Mouse (Mus musculus) CH12F3 (cell line): ENCODE results near the gene Gzmd.
"Not testable (repeated sequence)": the region's sequence is repeated elsewhere in the genome, so short reads cannot be mapped to it uniquely, and the experiment has no call there.

Experiments
- in situ Hi-C: fragments of 300-500 bp; cut with MboI; formaldehyde crosslinking; loops from 2 replicates; pipeline ENCODE4 v1.14.3; 2020; ENCODE audit warnings: low sequenced_read_pairs

Gzmd gene

DNA sequence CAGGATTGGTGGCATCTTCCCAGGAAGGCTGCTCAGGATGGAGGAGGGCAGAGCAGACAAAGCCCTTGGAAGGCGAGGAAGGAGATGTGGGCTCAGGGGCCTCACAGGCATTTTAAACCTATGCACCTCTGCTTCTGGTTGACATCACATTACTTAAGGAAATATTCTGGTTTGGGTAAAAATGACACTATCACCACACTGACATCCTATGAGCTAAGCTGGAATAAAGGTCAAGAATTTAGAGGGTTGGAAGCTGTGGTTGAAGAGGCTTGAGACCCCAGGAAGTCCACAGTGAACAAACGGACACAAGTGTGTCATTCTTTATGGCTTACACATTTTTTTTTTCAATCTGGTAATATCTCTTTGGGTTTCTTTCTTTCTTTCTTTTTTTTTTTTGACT is at the start of gene Gzmd:
TSS of gene Gzmd (minus strand) at position 101 of the 400 bp plus-strand sequence.
- in situ Hi-C loops: not testable (repeated sequence)

DNA sequence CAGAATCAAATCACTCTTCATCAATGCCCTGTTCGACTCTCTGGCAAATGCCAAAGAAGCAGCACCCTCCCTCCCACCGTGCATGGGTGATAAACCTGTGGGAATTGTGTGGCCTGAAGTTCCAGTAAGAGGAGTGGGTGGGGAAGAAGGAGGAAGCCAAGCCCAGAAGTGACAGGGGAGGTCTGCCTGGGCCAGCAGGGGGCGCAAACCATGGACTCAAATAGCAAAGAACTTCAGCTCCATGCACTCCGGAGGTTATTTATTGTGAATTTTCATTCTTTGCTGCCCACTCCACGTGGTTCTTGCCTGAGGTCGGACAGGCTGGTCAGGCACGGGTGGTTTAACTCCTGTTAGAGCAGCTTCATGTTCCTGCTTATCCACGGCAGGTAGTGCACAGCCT is 45.2 kb upstream of the Gzmd start:
- in situ Hi-C loops: not testable (repeated sequence)

DNA sequence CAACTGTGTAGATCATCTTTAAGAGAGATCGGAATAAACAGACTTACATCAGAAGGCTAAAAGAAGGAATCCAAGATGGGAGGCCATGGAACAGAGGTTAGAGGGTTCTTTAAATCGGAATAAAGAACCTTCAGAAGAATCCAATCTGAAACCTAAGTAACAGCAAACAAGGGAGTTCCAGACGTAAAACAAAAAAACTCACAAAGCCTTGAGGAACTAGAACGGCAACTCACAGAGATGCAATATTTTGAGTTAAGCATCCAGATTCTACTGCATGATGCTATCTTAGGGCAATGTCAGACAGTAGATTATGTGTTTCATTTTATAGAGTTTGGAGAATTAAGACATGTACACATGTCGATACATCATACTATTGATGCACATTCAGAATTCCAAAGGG is 42.1 kb upstream of the Gzmd start, which contains the start of gene Gzmn:
TSS of gene Gzmn (minus strand) at position 101 of the 400 bp plus-strand sequence.
- in situ Hi-C loops: no loop called here

DNA sequence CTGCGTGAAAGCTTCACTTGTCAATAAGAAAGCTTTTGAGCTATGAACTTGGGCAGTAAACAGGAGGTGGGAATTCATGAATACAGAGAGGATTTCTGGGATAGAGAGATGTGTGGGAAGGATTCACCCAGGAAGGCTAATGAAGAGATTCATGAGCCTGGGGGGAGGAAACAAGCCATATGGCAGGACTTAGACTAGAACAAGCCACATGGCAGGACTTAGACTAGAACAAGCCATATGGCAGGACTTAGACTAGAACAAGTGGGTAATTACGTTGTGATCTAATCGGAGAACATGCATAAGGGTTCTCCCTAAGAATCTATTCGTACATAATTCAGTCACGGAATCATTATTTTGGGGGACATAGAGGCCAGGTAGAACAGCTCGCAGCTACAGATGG is 41.0 kb upstream of the Gzmd start:
- in situ Hi-C loops: no loop called here

DNA sequence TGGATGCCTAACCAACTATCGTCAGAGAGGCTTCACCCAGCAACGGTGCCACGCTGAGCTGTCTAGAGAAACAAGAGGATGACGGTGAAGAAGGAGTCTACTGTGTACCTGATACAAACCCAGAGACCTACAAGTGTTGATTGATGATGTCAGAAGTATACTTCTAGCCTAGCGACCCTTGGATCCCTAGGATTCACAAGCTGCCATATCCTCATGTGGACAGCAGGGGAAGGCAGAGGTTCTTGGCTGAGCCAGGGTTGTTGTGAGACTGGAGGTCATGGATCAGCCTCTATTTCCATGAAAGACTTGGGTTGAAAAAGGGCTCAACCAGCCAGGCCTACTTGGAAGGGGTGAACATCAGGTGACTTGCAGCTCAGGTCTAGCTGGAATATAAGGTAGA is 40.3 kb upstream of the Gzmd start:
- in situ Hi-C loops: no loop called here

DNA sequence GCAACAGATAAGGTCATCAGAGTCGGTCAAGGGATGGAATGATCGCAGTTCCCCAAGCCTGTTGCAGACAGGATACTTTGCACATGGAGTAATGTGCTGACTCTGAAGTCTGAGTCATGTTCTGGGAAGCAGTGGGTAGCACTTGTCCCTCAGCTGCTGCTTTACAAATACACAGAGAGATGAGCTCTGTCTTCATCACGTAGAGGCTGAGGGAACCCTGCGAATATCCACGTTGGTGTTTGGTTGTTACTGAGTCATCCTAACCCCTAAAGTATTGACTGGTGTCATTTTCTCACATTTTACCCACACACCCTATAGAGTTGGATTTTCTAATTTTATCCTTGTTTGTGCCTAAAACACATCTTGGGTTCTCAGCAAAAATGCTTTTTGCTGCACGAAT is 35.6 kb upstream of the Gzmd start:
- in situ Hi-C loops: no loop called here

DNA sequence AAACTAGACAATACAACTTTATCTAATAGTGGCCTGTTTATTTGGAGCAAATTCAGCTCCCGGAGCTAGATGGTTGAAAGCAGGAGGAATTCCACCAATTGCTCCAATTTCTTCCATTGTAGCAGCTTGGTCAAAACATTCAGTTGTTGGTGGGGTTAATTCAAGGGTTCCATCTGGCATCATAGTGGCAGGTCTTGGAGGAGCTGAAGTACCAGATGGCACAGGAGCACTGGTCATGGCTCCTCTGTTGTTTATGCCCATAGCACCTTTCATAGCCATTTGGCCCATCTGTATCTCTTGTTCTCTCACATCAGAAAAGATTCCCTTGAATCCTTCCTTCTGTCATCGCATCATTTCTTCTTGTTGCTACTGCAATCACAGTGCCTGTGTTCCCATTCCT is 29.7 kb upstream of the Gzmd start:
- in situ Hi-C loops: no loop called here

DNA sequence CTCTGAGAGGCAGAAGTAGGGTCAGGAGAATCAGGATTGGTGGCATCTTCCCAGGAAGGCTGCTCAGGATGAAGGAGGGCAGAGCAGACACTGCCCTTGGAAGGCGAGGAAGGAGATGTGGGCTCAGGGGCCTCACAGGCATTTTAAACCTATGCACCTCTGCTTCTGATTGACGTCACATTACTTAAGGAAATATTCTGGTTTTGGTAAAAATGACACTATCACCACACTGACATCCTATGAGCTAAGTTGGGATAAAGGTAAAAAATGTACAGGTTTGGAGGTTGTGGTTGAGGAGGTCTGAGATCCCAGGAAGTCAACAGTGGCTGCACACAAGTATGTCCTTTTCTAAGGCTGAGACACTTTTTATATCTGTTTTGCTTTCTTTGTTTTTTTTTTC is 27.1 kb upstream of the Gzmd start, which contains the start of gene Gzmg:
TSS of gene Gzmg (minus strand) at position 101 of the 400 bp plus-strand sequence.
- in situ Hi-C loops: not testable (repeated sequence)

DNA sequence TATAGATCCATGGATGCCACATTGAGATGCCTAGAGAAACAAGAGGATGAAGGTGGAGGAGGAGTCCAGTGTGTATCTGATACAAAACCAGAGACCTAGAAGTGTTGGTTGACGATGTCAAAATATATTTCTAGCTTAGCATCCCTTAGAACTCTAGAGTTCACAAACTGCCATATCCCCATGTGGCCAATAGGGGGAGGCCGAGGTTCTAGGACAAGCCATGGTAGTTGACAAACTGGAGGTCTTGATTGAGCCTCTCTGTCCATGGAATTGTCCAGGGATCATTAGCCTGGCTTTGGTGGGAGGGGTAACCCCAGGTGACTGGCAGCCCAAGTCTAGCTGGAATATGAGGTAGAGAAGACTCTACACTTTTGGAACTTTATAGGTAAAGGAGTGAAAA is 22.9 kb upstream of the Gzmd start:
- in situ Hi-C loops: no loop called here

DNA sequence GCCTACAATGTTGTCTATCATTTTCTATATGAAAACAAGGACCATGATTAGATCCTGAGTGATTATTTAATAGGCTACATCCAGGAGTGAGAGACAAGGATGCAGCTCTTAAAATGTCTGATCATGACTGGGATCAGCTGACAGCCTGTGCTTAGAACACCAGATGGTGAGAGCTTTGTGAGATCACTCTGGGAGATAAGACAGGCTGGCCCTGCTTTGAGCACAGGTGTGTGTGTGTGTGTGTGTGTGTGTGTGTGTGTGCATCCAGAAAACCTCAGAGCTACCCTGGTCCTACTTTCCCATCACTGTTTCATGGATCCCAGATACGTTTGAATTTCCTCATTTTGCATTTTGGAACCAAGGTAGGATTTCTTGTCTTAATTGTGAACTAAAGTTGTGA is 1.3 kb upstream of the Gzmd start:
- in situ Hi-C loops: not testable (repeated sequence)

DNA sequence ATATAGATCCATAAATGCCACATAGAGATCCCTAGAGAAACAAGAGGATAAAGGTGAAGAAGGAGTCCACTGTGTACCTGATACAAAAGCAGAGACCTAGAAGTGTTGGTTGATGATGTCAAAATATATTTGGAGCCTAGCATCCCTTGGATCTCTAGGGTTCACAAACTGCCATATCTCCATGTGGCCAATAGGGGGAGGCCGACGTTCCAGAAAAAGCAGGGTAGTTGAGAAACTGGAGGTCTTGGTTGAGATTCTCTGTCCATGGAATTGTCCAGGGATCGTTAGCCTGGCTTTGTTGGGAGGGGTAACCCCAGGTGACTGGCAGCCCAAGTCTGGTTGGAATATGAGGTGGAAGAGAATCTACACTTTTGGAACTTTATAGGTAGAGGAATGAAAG is 4.1 kb downstream of the Gzmd start:
- in situ Hi-C loops: no loop called here

DNA sequence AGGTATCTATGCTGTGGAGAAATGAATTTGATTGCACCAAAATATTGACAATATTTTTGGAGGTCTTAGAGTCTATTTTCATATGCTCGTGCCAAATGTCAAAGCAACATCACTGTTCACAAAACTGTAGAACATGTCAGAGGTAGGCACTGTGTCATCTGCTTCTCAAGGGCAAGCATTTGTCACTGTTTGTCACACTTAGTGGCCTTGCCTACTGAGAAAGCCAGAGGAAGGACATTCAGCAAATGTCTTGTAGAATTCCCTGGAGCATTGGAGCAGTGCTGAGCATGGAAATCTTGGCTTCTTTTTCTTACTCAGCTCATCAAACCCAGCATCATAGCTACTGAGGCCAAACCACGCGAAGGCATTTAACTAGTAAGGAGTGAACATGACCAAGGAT is 8.9 kb downstream of the Gzmd start:
- in situ Hi-C loops: no loop called here

DNA sequence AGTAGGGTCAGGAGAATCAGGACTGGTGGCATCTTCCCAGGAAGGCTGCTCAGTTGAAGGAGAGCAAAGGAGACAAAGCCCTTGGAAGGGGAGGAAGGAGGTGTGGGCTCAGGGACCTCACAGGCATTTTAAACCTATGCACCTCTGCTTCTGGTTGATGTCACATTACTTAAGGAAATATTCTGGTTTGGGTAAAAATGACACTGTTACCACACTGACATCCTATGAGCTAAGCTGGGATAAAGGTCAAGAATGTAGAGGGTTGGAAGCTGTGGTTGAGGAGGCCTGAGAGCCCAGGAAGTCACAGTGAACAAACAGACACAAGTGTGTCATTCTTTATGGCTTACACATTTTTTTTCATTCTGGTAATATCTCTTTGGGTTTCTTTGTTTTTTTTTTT is 11.9 kb downstream of the Gzmd start, which contains the start of gene Gzme:
TSS of gene Gzme (minus strand) at position 101 of the 400 bp plus-strand sequence.
- in situ Hi-C loops: no loop called here

DNA sequence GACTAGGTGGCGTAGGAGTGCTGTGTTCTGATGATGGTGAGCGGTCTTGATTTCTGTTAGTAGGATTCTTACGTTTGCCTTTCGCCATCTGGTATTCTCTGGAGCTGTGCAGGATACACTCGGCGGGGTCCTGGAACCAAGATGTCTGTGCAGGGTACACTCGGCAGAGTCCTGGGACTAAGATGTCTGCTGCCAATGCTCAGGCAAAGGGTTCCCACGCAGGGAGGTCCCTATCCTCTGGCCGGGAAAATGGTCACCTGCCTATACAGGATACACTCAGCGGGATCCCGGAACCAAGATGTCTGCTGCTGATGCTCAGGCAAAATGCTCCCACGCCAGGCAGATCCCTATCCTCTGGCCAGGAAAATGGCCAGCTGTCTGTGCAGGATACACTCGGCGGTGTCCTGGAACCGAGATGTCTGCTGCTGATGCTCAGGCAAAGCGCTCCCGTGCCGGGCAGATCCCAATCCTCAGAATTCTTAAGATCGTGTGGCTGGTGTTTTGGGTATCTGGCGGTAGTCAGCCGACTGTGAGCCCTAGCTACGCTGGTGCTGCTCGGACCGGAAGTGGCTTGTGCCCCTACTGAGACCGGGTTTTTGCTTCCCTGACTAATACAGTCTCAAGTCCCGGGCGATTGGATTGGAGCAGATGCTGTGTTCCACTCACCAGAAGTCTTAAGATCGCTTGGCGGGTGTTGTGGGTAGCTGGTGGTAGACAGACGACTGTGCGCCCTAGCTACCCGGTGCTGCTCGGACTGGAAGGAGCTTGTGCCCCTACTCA is 16.7 kb downstream of the Gzmd start:
- in situ Hi-C loops: not testable (repeated sequence)

DNA sequence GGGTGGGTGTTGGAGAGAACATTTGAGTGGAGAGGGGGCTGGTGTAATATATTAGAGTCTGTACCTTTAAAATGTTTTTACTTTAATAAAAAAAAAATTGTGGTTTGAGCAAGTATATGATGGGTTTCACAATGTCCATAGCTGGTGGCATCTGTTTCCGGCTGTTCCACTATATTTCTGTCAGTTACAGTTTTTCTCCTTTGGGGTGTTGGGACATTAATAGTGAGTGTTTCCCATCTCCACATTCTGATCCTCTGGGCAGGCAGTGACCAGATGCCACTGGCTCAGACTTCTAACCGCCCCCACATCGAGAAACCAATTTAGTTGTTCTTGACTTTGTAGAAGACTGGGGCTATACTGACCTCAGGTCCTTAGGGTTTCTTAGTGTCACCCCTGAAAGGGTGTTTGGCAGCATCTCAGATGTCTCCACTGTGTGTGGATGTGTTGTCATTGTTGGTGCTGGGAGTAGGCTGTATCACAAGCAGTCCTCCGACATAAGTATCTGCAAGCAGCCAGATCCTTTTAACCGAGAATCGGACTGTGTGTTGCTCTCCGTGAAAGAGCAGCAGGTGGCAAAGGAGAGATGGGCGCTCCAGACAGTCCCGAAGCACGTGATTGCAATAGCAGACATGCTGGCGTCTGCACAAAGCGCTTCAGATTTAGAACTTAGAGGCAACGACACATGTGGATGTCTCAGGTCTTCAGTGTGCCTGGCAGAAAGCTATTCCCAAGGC is 26.8 kb downstream of the Gzmd start:
- in situ Hi-C loops: no loop called here

DNA sequence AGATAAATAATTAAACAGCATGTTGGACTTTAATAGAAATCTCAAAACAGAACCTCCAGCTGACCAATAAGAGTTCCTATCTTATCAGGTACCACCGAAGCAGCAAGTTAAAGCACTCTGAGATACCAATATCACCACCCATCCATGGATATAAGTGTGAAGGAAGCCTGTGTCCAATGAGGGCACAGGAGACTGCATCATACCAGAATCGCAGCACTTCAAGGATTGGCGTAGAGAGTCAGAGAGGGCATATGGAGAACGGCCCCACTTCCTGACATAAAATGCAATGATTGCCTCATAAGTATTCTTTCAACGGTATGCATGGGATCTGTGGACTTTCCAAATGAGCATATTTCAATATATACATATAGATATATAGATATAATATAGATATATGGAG is 27.4 kb downstream of the Gzmd start:
- in situ Hi-C loops: no loop called here

DNA sequence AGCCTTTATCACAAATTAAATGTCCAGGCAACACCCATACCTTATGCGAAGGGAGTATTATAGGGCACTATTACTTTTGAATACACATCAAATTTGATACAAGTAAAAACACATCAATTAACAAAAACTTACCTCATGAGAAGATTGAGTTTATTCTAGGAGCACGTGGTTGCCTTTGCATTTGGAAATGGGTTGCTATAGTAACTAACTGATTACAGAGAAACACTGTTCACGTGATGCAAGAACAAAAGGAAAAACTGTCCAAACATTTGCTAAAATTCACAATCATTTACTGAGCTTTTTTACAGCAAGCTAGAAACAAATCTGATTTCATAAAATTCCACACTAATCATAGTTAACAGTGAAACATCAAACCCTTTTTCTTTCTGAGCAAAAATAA is 29.0 kb downstream of the Gzmd start:
- in situ Hi-C loops: no loop called here

DNA sequence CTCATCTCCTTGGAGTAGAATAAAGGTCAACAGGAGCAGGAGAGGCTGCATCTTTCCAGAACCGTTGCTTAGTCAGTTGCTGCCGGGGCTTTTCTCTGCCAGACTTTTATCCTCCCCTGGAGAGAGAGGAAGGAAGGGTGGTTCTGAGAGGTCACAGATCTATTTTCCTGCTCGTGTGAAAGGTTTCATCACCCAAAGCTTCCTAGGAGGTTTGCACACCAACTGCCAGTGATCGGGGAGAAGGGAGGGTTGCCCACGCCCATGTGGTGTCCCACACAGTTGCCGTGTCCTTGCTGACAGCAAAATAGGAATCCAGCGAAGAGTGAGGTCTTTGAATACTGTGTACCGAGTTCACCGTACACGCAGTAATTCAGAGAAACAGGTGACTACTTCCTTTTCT is 30.0 kb downstream of the Gzmd start, which contains the start of gene Ctsg:
TSS of gene Ctsg (minus strand) at position 189 of the 400 bp plus-strand sequence.
- in situ Hi-C loops: no loop called here

DNA sequence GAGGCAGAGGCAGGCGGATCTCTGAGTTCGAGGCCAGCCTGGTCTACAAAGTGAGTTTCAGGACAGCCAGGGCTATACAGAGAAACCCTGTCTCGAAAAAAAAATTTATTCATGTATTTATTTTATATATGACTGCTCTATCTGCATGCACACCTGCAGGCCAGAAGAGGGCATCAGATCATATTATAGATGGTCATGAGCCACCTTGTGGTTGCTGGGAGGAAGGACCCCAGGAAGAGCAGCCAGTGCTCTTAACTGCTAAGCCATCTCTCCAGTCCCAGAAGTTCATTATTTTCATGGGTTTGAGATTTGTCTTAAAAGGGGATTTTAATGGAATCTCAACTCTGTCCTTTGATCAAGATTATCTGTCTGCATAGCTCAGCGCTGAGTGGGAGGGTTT is 33.5 kb downstream of the Gzmd start:
- in situ Hi-C loops: no loop called here

DNA sequence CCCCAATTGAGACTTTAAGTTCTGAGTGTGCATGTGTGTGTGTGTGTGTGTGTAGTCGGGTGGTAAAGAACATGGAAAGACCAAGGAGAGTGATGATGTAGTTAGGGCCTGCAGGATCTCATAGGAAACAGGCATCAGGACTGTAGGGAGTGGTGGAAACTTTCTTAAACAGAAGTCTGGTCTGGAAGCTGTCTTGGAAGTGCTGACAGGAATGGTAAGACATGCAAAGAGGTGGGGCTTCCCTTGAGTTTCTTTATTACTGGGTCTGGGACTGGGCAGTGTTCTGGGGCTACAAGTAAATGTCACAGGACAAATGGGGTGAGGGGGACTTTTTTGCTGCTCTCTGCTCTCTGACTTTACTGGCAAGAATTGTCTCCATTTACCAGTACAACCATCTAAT is 34.8 kb downstream of the Gzmd start:
- in situ Hi-C loops: no loop called here

DNA sequence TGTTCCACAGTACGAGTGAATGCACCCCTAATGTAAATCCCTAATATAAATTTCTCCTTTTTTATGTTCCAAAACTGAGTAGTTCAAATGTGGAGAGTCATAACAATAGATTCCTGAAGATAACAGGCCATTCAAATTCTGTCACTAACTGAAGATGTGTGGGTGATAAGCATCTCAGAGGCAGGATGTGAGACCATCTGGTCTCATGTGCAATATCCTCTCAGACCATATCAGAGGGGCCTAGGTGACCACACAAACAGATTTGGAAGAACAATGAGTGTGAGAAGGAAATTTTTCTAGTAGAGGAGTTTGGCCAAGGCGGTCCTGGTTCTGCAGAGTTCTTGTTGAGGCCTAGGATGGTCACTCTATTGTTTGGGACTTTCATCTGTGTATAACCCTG is 39.1 kb downstream of the Gzmd start:
- in situ Hi-C loops: no loop called here

DNA sequence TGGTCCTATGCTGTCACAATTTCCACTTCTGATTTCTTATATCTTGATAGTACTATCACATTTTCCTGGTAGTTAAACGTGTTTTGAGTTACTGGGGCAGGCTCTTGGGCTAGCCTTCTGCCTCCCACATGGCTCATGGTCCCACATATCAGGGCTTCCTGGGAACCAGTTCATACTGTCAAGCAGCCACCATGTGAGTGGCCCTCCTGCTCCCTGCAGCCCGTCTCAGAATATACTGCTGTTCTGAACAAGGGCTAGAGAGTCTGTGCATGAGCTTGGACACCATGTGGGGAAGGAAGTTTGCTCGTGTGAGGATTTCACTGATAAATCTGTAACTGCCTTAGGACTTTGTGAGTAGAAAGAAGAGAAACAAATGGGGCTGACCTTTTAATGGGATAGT is 45.7 kb downstream of the Gzmd start:
- in situ Hi-C loops: no loop called here
